Mouse (Mus musculus): ENCODE measurements around the gene Ficd.

GRCm38 (mm10) chr5:113690866-113691265 lies 44.7 kb upstream of the Ficd start:
- TF ChIP-seq POLR2A (IDR thresholded peaks at IDR 0.05; ENCODE audit: borderline replicate concordance, extremely low read depth, insufficient read depth, insufficient read length, poor library complexity, severe bottlenecking) (no peak), CTCF (IDR thresholded peaks at IDR 0.05; ENCODE audit: borderline replicate concordance, extremely low read depth, insufficient read depth, insufficient read length) (no peak)
